Mouse (Mus musculus) heart, embryonic 14.5 days (tissue): Measurements from ENCODE around the gene Cd59a. TPM values are rescaled to one million over a fixed set of nuclear protein-coding genes. Genes with fewer than 3 reads are reported as not detected.
"Not testable (repeated sequence)": the region's sequence is repeated elsewhere in the genome, so short reads cannot be mapped to it uniquely, and the experiment has no call there.

Experiments used
- ATAC-seq: fragments of 200-750 bp; cut with Nextera tagmentation; 2 replicates; pipeline ENCODE4 v1.8.0; 2017; ENCODE audit warnings: low read depth, moderate TSS enrichment; ENCODE audit not compliant: insufficient number of reproducible peaks, insufficient read depth, low FRiP score
- H3K27ac ChIP-seq, 2 experiments: fragments of 200-500 bp in 1 of 2; fragments of 300-500 bp in 1 of 2; sonication (generic) in 1 of 2; replicated peaks in 1 of 2; 2 replicates each; pipeline ENCODE4 v1.5.1; 2012 to 2014; ENCODE audit warnings: low read depth in 2 of 2, low read length in 2 of 2, control low read depth in 1 of 2, mild to moderate bottlenecking in 1 of 2, mixed read lengths in 1 of 2; ENCODE audit not compliant: control insufficient read depth in 1 of 2, insufficient read depth in 1 of 2
- H3K27me3 ChIP-seq: fragments of 300-500 bp; sonication (generic); 2 replicates; pipeline ENCODE4 v1.6.1; 2014; ENCODE audit warnings: mild to moderate bottlenecking, low read length, control low read depth; ENCODE audit not compliant: control insufficient read depth, insufficient read depth
- H3K36me3 ChIP-seq: fragments of 300-500 bp; sonication (generic); 2 replicates; pipeline ENCODE4 v1.6.1; 2014; ENCODE audit warnings: mild to moderate bottlenecking, control low read depth, low read length, mixed read lengths; ENCODE audit not compliant: control insufficient read depth, insufficient read depth
- H3K4me1 ChIP-seq, 2 experiments: fragments of 200-500 bp in 1 of 2; fragments of 300-500 bp in 1 of 2; sonication (generic) in 1 of 2; 2 replicates each; pipeline ENCODE4 v1.6.1; 2012 to 2014; ENCODE audit warnings: low read length in 2 of 2, control low read depth in 1 of 2, mixed read lengths in 1 of 2; ENCODE audit not compliant: control insufficient read depth in 2 of 2, insufficient read depth in 2 of 2
- H3K4me2 ChIP-seq: fragments of 300-500 bp; sonication (generic); 2 replicates; pipeline ENCODE4 v1.6.1; 2014; ENCODE audit warnings: mild to moderate bottlenecking, low read length
- H3K4me3 ChIP-seq, 2 experiments: fragments of 200-500 bp in 1 of 2; fragments of 300-500 bp in 1 of 2; sonication (generic) in 1 of 2; 2 replicates each; pipeline ENCODE4 v1.5.1; 2012 to 2014; ENCODE audit warnings: low read length in 2 of 2, mild to moderate bottlenecking in 2 of 2, control low read depth in 1 of 2, low read depth in 1 of 2, moderate library complexity in 1 of 2; ENCODE audit not compliant: control insufficient read depth in 1 of 2, insufficient read depth in 1 of 2
- H3K9ac ChIP-seq: fragments of 300-500 bp; sonication (generic); 2 replicates; pipeline ENCODE4 v1.6.1; 2014; ENCODE audit warnings: mild to moderate bottlenecking, low read length
- H3K9me3 ChIP-seq: fragments of 300-500 bp; sonication (generic); 2 replicates; pipeline ENCODE4 v1.6.1; 2016; ENCODE audit warnings: low read length, control low read depth; ENCODE audit not compliant: control insufficient read depth
- WGBS: fragments of 180-500 bp; shearing (Covaris S2); extraction: QIAGEN DNeasy Blood & Tissue Kit; methylation state at CpG from one replicate; pipeline ENCODE4 v1.1.7; 2014; 5-methylcytosine and 5-hydroxymethylcytosine counted together
- polyA plus RNA-seq: library from polyadenylated mRNA; unstranded; fragments of >200 nt; fragmentation: Nextera tagmentation; extraction: Ambion mirVana; gene quantifications from 2 replicates; pipeline ENCODE4 v1.2.1, GENCODE M21; 2014

The Cd59a gene
- 69.0 and 69.7 TPM in 2 replicates for polyA plus RNA-seq

GRCm38 (mm10) chr2:104095741-104096213, at the start of gene Cd59a:
Gene Cd59a, plus strand, starts transcription at chr2:104095801.
- H3K36me3 ChIP-seq: no peaks in the 10 kb centered on the region
- peak within 1 kb of the TSS; percentile 87 to 97 for H3K27ac ChIP-seq
- H3K9me3 ChIP-seq: no peaks in the 10 kb centered on the region
- ATAC-seq: peak; percentile 91
- H3K27me3 ChIP-seq: no peaks in the 10 kb centered on the region
- H3K4me2 ChIP-seq: peak within 1 kb of the TSS; percentile 62
- peaks cover 2 to 13% of the 10 kb centered on the region in 2 experiments; a peak in 3 of 4 replicates for H3K4me1 ChIP-seq
- WGBS: 1% methylated on average over 15 of the region's 15 CpGs
- H3K9ac ChIP-seq: peak within 1 kb of the TSS; percentile 74
- peak within 1 kb of the TSS; percentile 45 to 67 for H3K4me3 ChIP-seq

GRCm38 (mm10) chr2:104058381-104058780, 37.2 kb upstream of the Cd59a start:
- Histone ChIP-seq H3K4me2 (no peak overlapping the region), H3K4me3 (no peak overlapping the region), H3K27me3 (no peaks in the 10 kb centered on the region), H3K36me3 (peaks cover 58% of the 10 kb centered on the region), H3K4me1 (no peaks in the 10 kb centered on the region), H3K27ac (no peak overlapping the region), H3K9ac (no peak overlapping the region), H3K9me3 (no peaks in the 10 kb centered on the region)
- 75% methylated on average over 1 of the region's 1 CpGs for WGBS
- ATAC-seq: no peak

- 91% methylated on average over 4 of the region's 4 CpGs for WGBS
- H3K4me2 ChIP-seq: no peak overlapping the region
- no peak overlapping the region for H3K4me3 ChIP-seq
- no peak for ATAC-seq
- no peaks in the 10 kb centered on the region for H3K9me3 ChIP-seq
- H3K27ac ChIP-seq: no peak overlapping the region
- no peak overlapping the region for H3K9ac ChIP-seq
- H3K36me3 ChIP-seq: peaks cover 52% of the 10 kb centered on the region
- no peaks in the 10 kb centered on the region for H3K4me1 ChIP-seq
- H3K27me3 ChIP-seq: no peaks in the 10 kb centered on the region
These were observed 36.6 kb upstream of the Cd59a start for GRCm38 (mm10) chr2:104058954-104059353.

- ATAC-seq: no peak
- 87% methylated on average over 10 of the region's 10 CpGs for WGBS
- Histone ChIP-seq H3K27me3 (no peaks in the 10 kb centered on the region), H3K4me2 (no peak overlapping the region), H3K27ac (no peak overlapping the region), H3K4me3 (no peak overlapping the region), H3K4me1 (no peaks in the 10 kb centered on the region), H3K9ac (no peak overlapping the region), H3K36me3 (peaks cover 44% of the 10 kb centered on the region), H3K9me3 (no peaks in the 10 kb centered on the region)
These were observed 35.8 kb upstream of the Cd59a start for GRCm38 (mm10) chr2:104059786-104060185.

- 96% methylated on average over 6 of the region's 6 CpGs for WGBS
- Histone ChIP-seq H3K27ac (no peak overlapping the region), H3K36me3 (peaks cover 33% of the 10 kb centered on the region), H3K9ac (no peak overlapping the region), H3K4me1 (no peaks in the 10 kb centered on the region), H3K9me3 (no peaks in the 10 kb centered on the region), H3K4me3 (no peak overlapping the region), H3K27me3 (no peaks in the 10 kb centered on the region), H3K4me2 (no peak overlapping the region)
- no peak for ATAC-seq
These were observed 34.6 kb upstream of the Cd59a start for GRCm38 (mm10) chr2:104060996-104061395.

- H3K9ac ChIP-seq: no peak overlapping the region
- no peak overlapping the region for H3K4me2 ChIP-seq
- no peaks in the 10 kb centered on the region for H3K27me3 ChIP-seq
- no peak for ATAC-seq
- no peak overlapping the region for H3K4me3 ChIP-seq
- H3K9me3 ChIP-seq: no peaks in the 10 kb centered on the region
- no peak overlapping the region for H3K27ac ChIP-seq
- no peaks in the 10 kb centered on the region for H3K4me1 ChIP-seq
- peaks cover 33% of the 10 kb centered on the region for H3K36me3 ChIP-seq
These were observed 32.9 kb upstream of the Cd59a start for GRCm38 (mm10) chr2:104062665-104063064.

GRCm38 (mm10) chr2:104064152-104064551, 31.4 kb upstream of the Cd59a start:
- no peak for ATAC-seq
- Histone ChIP-seq H3K27me3 (no peaks in the 10 kb centered on the region), H3K4me3 (no peak overlapping the region), H3K27ac (no peak overlapping the region), H3K36me3 (peaks cover 25% of the 10 kb centered on the region), H3K9ac (no peak overlapping the region), H3K4me1 (no peaks in the 10 kb centered on the region; a peak in 1 of 4 replicates), H3K4me2 (no peak overlapping the region), H3K9me3 (no peaks in the 10 kb centered on the region)
- 82% methylated on average over 2 of the region's 2 CpGs for WGBS

GRCm38 (mm10) chr2:104065526-104065925, 30.1 kb upstream of the Cd59a start, which contains the start of gene Gm10912:
Gene Gm10912, plus strand, starts transcription at chr2:104065826.
- not testable (repeated sequence) for H3K27ac ChIP-seq, H3K9me3 ChIP-seq, H3K4me1 ChIP-seq, H3K4me3 ChIP-seq, ATAC-seq, H3K9ac ChIP-seq, H3K27me3 ChIP-seq, H3K4me2 ChIP-seq
- H3K36me3 ChIP-seq: peaks cover 13% of the 10 kb centered on the region
- WGBS: 88% methylated on average over 5 of the region's 6 CpGs
